Mouse (Mus musculus) brain, embryonic 14.5 days (tissue): Measurements from ENCODE around the gene Ddc. TPM values are rescaled to one million over a fixed set of nuclear protein-coding genes. Genes with fewer than 3 reads are reported as not detected.

Experiments
- DNase-seq: peaks from one replicate; pipeline ENCODE4 v3.0.0-alpha.2; 2011; ENCODE audit warnings: low read depth
- CTCF ChIP-seq: fragments of 200-500 bp; IDR thresholded peaks from 2 replicates; pipeline ENCODE4 v1.5.1; 2012; ENCODE audit warnings: inconsistent platforms, mild to moderate bottlenecking, moderate library complexity, borderline replicate concordance; ENCODE audit not compliant: insufficient read depth, insufficient read length; ENCODE audit errors: extremely low read depth
- POLR2A ChIP-seq: fragments of 200-500 bp; IDR thresholded peaks from 2 replicates; pipeline ENCODE4 v1.6.1; 2012; ENCODE audit warnings: mild to moderate bottlenecking, inconsistent platforms, borderline replicate concordance; ENCODE audit not compliant: poor library complexity, insufficient read depth, insufficient read length, severe bottlenecking; ENCODE audit errors: extremely low read depth
- polyA plus RNA-seq: library from polyadenylated mRNA; depleted of rRNA; stranded (reverse); fragments of >200 nt; gene quantifications from 2 replicates; pipeline ENCODE4 v1.2.3, GENCODE M21; 2012

Gene Ddc
- polyA plus RNA-seq, 1 experiment, result 13.8 TPM

DNA sequence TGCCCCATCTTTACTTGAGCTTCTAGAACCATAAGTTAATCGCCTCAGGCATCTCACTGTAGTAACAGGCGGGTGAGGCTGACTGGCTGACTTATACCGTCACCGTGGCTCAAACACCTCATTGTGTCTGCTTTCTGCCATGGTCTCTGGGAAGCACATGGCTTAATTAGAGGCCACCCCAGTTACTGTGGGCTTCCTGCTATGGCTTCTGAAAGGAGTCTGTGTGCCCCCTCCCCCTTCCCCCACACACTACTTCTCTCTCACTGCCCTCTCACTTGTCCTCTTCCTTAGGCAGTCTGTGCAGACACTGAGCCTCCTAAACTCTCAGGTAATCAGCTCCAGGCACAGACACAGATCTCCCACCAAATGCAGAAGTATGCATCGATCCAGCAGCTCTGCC is 69.7 kb downstream of the Ddc start:
- TF ChIP-seq POLR2A (no peak), CTCF (no peak)
- DNase-seq, result peak; percentile 70

DNA sequence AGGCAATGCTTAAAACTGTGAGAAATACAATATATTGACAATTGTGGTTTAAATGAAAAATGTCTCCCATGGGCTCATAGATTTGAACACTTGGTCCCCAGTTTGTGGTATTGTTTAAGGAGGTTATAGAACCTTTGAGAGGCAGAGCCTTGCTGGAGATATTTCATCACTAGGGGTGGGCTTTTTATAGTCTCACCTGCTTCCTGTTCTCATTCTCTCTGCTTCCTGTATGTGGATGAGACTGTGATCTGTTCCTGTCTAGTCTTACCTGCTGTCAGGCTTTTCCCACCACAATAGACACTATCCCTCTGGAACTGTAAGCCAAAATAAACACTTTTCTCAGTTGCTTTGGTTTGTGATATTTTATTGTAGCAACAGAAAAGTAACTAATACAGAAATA is 71.5 kb downstream of the Ddc start:
- DNase-seq, result no peak
- TF ChIP-seq POLR2A (no peak), CTCF (no peak)

DNA sequence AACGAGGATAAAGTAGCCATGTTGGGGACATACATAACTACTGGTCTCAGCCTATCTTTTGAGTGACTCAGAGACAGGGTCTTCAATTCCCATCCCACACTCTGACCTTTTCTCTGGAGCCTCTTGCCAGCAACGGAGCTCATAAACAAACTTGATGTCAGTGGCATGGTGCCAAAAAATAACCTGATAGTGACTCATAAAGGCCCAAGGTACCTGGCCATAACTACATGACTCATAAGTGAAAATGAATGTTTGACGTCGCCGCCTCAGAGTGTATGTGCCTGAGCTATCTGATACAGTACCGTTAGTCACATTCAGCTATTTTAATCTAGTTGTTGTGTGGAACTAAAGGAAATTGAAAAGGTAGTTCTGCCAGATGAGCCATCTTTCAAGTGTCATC is 72.3 kb downstream of the Ddc start:
- no peak for DNase-seq
- TF ChIP-seq POLR2A (no peak), CTCF (no peak)

DNA sequence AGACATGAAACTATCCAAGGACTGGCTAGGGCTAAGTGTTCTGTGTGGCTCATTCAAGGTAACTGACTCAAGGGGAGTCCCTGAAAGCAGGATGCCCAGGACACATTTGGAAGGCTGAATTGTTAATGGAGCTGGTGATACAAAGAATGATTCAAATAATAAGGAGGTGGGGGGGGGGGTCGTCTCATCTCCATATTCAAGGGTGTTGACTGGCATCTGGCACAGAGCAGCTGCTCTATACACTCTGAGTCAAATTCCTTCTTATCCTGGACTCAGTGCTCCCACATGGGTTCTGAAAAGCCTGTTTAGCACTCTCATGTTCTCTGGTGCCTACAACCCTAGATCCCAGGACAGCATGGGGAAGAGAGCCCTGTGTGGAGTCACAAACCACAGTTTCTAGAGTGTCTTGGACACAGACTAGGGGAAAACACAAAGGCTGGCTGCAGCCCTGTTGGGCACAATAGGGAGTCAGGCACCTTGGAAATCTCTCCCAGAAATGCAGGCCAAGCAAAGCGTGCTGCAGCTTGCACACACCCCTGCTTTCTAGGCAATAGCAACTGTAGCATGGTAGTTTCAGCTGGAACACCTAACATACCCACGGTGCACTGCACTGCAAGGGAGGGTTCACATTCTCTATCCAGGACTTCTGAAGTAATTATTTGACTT is 72.8 kb downstream of the Ddc start:
- TF ChIP-seq CTCF (no peak), POLR2A (no peak)
- peak; percentile 53 for DNase-seq

DNA sequence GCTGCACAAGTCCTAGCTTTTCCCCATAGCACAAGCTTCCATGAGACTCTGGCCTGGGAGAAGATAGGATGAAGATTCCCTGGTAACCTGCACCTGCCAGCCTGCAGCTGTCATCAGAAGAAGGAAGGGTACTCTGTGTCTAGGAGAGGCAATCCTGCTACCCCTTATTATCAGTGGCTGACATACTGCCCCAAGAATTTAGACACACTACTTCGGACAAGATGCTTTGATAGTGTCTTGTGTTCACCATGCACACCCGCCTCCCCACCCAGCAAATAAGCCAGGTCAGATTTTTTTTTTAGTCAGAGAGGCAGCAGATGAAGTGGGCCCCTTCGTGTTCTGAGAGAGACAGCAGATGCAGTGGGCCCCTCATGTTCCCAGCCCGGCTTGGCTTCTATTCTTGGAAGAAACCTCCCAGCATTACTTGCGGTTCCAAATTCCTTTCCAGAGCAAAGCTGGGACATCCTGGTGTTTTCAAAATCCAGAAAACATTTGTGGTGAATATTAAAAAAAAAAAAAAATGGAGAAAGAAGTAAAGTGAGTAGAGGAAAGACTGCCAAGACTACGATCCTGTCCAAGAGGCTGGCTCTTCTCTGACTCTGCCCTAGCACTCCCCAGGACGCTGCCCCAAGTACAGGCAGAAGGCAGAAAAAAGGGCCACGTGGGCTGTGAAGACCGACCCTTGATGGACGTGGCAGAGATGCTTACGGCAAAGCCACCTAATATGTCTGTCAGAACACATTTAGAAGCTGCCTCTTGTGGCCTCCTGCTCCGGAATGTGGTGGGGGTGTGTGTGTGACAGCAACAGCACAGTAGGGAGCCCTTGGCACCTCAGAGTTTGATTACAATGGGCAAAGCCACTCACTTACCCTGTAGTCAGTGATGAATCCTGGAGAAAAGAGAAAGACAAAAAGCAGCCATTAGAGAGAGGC is 73.7 kb downstream of the Ddc start:
- DNase-seq, result no peak
- no peak for TF ChIP-seq CTCF
- no peak for TF ChIP-seq POLR2A

DNA sequence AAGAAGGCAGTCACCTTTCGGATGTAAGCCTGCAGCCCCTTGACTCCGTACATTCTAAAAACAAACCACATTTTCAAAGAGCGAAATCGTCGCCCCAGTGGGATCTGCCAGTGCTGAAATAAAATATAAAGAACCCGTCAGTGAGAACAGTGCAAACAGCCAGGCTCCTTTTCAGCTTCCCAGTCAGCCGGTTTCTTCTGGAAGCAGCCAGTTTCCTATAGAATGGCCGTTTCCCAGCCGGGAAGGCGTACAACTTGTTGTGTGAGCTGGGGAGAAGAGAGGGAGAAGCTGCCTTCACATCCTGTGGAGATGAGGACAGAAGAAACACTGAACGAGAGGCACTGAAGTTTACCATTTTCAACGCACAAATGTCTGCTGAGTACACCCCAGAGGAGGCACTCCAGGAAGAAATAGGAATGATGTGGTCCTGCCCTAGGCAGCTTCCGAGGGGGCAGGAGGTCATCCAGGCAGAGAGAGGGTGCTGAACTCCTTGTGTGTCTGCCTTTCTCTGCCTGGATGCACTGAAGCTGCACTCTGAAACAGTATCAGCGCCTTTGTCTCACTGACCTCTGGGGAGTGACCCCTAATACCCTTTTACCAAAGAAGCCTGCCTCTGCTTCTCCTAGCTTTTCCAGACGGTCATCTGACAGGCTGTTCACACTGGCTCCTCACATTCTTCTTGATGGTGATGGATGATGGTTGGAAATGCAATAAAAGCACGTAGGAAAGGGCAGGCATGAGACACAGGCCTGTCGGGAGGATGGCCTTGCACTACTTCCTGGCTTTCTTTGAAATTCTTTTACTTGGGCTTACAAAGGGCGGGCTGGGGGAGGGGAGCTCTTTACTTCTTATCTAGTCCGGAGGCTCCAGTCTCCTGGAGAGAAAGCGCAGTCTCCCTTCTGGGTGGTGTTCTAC is 75.5 kb downstream of the Ddc start:
- TF ChIP-seq CTCF (no peak), POLR2A (no peak)
- peak; percentile 80 for DNase-seq

DNA sequence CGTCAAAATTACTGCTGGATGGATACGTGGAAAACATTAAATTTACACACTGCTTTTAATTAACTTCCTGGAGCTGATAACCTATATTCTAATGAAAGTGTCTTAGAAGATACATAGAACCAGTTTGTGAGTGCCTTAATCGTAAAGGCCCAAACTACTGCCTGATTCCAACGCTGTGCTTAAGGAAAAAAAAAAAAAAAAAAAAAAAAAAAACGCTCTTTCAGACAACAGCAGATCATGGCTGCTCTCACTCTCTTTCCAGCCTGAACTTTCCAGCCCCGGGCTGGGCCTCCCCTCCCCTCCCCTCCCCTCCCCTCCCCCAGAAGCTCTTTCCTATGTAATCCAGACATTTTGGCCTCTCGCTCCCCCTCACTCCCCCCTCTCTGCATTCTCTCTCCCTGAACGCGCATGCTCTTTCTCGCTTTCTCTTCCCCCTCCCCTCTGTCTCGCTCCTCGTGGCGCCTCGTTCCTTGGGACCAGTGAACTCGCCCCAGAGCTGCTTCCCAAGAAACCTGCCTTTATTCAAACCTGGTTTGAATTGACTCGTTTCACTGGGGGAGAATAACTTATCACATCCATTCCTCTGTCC is 76.5 kb downstream of the Ddc start:
- TF ChIP-seq CTCF, result no peak
- TF ChIP-seq POLR2A, result peak; percentile 14; the same call in 1 of the 2 replicates
- DNase-seq, result peak; percentile 97

DNA sequence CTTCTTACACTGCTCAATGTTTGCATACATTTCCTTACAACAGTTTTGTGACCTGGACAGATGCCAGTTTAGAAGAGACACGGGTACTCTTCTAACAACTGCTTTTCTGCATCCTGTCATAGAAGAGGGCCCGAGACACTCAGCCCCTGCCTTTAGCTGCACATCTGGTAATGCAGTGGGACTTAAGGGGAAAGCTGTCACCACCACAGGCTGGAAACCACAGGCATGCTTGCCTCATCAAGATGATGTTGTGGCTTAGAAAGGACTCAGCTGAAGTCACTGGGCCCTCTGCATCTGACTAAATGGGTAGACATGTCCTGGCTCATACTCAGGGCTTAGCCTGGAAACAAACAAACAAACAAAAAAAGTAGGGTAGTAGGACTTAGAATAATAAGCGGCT is 77.2 kb downstream of the Ddc start:
- DNase-seq, result no peak

DNA sequence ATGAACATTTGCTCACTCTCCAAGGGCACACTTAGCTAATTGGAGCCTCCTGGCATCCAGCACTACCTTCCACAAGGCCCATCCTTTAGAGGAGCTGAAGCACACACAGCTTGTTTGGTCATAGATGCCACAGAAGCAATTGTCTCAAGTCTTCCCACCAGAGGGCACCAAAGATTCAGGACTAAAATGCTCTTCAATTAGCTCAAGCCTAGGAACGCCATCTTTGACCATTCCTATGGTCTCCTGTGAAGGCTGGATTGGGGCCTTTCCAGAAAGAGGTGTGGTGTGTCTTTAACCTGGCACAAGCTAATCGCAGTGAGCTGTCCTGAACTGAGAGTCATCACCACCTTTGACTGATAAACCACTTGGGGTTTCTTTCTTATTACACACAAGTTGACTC is 77.7 kb downstream of the Ddc start:
- TF ChIP-seq POLR2A (no peak), CTCF (peak; percentile 80; the same call in 1 of the 2 replicates)
- peak; percentile 96 for DNase-seq

More for the DNA sequence above, 77.2 kb downstream of the Ddc start:
- TF ChIP-seq POLR2A (no peak), CTCF (no peak)

DNA sequence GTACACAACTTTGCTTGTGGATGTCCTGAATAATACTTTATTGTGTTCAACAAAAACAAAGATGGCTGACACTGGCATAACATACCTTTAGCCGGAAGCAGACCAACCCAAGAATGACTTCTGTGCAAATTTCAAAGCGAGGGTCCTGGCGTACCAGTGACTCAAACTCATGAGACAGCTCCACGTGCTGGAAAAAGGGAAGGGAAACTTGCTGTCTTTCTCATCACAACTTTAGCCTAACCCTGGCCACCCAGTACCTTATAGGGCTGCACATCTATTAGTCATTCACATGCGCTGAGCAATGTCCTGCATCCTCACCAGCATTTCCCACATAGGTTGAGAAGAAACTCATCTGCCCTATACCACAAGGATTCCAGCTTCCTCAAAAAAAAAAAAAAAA is 78.7 kb downstream of the Ddc start:
- DNase-seq, result no peak
- no peak for TF ChIP-seq POLR2A
- no peak for TF ChIP-seq CTCF

DNA sequence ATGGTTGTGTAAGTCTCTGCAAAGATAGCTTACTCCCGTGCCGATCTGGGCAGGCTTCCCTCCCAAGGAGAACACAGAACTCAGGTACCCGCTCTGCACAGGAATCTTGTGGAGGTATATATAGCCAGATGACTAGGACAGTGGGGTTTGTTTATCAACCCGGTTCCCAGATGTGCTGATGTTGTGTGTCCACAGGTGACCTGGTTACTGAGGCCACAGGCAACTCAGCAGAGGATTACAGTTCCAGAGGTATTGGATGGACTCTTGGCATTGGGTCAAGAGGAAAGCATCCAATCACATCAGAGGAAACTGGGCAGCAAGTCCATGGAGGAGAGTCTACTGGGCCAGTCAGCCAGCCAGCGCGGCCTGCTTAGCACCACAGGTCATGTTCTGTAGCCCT is 79.1 kb downstream of the Ddc start:
- no peak for TF ChIP-seq CTCF
- DNase-seq, result no peak

DNA sequence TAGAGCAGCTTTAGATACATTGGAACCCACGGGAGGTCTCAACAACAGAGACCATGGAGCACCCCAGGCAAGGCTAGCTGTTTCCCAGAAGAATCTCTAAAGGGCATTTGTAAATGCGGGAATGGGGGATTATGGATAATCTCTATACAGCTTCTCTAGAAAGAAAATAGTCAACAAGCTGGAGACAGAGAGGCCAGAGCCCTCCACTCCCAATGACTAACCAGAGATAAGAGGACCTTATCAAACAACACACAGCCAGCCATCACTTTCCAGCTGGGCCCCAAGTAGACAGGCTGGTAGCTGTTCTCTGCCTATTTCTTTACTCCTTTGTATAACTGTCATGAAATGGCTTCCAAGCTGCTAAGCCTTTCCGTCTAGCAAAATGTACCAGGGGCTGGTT is 82.2 kb downstream of the Ddc start:
- DNase-seq, result no peak
- no peak for TF ChIP-seq POLR2A
- TF ChIP-seq CTCF, result no peak
